Mouse (Mus musculus): Measurements from ENCODE around the gene Nt5e.

Nt5e gene

DNA sequence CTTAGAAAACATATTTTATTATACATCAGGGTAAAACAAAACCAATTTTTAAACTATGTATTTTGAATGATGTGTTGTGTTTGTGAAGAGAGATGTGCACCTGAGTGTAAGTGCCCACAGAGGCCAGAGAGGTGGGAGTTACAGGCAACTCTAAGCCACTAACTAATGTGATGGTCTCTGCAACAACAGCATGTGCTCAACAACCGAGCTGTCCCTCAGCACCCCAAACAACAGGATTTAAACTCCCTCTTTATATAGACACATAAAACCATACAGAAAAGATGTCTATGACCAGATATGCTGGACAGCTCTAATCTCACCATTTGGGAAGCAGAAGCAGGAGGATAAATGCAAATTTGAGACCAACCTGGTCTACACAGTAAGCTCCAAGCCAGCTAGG is 53.5 kb downstream of the Nt5e start:
- no peak for DNase-seq (ENCODE audit: low spot score in 2 of 2)

DNA sequence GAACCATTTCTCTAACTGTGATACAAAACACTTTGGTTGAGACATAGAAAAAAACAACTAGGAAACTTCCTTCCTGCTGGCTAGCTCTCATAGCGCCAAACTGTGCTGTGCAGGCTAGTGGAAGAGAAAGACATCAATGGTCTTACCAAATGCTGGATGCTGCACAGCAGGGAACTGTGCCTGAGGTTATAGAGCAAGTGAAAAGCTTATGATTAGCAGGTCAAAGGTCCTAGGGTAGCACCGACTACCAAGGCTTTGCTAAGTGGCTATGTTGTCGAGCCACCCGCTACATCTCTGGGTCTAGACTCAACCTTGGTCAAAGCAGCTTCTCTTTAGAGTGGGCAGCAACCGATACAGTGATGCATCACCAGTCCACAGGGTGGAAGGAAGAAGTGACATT is 61.8 kb downstream of the Nt5e start:
- DNase-seq (ENCODE audit: low spot score in 2 of 2), result no peak

- no peak for DNase-seq (ENCODE audit: low spot score in 2 of 2)
Observed at GRCm38 (mm10) chr9:88394852-88395251, 67.9 kb downstream of the Nt5e start.

GRCm38 (mm10) chr9:88398461-88398860 is 71.5 kb downstream of the Nt5e start:
- no peak for DNase-seq (ENCODE audit: low spot score in 2 of 2)

GRCm38 (mm10) chr9:88404088-88404487 is 77.1 kb downstream of the Nt5e start:
- peak; percentile 81 for DNase-seq (ENCODE audit: low spot score in 2 of 2)

DNA sequence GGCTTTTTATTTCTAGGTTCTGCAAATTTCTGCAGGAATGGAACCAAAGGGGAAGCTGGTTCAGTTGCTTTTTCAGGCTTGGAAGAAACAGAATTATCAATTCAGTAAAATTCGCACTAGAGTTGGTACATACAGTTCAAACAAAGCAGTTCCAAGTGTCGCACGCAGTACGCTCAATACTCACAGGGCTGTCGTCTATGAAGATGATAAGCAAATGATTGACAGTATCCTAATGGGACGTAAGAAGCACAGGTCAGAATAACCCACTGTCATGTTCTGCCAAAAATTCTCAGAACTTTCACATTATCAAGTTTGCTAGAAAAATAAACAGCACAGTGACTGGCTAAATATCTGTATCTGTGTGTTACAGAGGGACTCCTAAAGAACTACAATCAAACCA is 77.5 kb downstream of the Nt5e start:
- no peak for DNase-seq (ENCODE audit: low spot score in 2 of 2)

- no peak for DNase-seq (ENCODE audit: low spot score in 2 of 2)
Observed at GRCm38 (mm10) chr9:88409978-88410377, 83.0 kb downstream of the Nt5e start.

DNA sequence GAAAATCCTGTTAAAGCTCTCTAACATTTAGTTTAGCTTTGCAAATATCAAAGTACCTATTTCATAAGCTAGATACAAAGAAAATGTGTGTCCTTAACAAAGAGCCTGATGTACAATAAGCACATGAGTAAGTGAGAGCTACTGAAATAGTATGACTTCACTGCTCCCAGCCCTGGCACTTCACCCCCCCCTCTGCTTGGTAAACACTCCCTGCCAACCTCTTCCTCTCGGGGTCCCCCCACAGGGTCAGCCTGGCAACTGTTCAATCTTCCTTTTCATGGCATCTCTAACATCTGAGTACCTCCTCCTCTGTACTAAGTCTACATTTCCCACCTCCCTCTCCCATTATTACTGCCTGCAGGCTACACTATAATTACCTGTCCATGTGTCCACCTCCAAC is 89.8 kb downstream of the Nt5e start:
- no peak for DNase-seq (ENCODE audit: low spot score in 2 of 2)
